Mouse (Mus musculus) brown adipose tissue, adult 24 weeks (tissue): ENCODE data around the gene Dicer1. TPM values are rescaled to one million over a fixed set of nuclear protein-coding genes. Genes with fewer than 3 reads are reported as not detected.

Experiments
- polyA plus RNA-seq: library from polyadenylated mRNA; stranded (reverse); fragments of >200 nt; gene quantifications from 2 replicates; pipeline ENCODE4 v1.2.4, GENCODE M21; 2012; ENCODE audit not compliant: missing spikeins, insufficient read depth, insufficient read length

Dicer1 gene
- polyA plus RNA-seq, 1 experiment = 13.2 TPM

Other genes with a start within 250 kb of the Dicer1 start
- 6.6 and 8.2 TPM in 2 replicates for gene Clmn, start 113.1 kb upstream of the Dicer1 start, polyA plus RNA-seq